Mouse (Mus musculus) limb, embryonic 11.5 days (tissue): Measurements from ENCODE around the gene Phgr1. TPM values are rescaled to one million over a fixed set of nuclear protein-coding genes. Genes with fewer than 3 reads are reported as not detected.
A peak's percentile ranks its signal among the peaks of the same experiment; 100 is the strongest.

Experiments
- ATAC-seq: fragments of 200-750 bp; cut with Nextera tagmentation; 2 replicates; pipeline ENCODE4 v1.8.0; 2017; ENCODE audit warnings: low read depth; ENCODE audit not compliant: insufficient number of reproducible peaks, low FRiP score, low TSS enrichment
- DNase-seq: peaks from one replicate; pipeline ENCODE4 v3.0.0-alpha.2; 2015; ENCODE audit warnings: low spot score
- H3K27ac ChIP-seq: fragments of 300-500 bp; sonication (generic); replicated peaks from 2 replicates; pipeline ENCODE4 v1.5.1; 2014; ENCODE audit warnings: low read depth, mild to moderate bottlenecking, low read length
- H3K27me3 ChIP-seq: fragments of 300-500 bp; sonication (generic); 2 replicates; pipeline ENCODE4 v1.6.1; 2014; ENCODE audit warnings: mild to moderate bottlenecking, low read length, mixed read lengths; ENCODE audit not compliant: control insufficient read depth, insufficient read depth
- H3K36me3 ChIP-seq: fragments of 300-500 bp; sonication (generic); 2 replicates; pipeline ENCODE4 v1.6.1; 2014; ENCODE audit warnings: mild to moderate bottlenecking, low read length, moderate library complexity, mixed read lengths; ENCODE audit not compliant: control insufficient read depth, insufficient read depth
- H3K4me1 ChIP-seq: fragments of 300-500 bp; sonication (generic); 2 replicates; pipeline ENCODE4 v1.6.1; 2014; ENCODE audit warnings: low read length, mixed read lengths; ENCODE audit not compliant: control insufficient read depth, insufficient read depth
- H3K4me2 ChIP-seq: fragments of 300-500 bp; sonication (generic); 2 replicates; pipeline ENCODE4 v1.6.1; 2014; ENCODE audit warnings: low read depth, mild to moderate bottlenecking, moderate library complexity; ENCODE audit not compliant: severe bottlenecking
- H3K4me3 ChIP-seq: fragments of 300-500 bp; sonication (generic); 2 replicates; pipeline ENCODE4 v1.5.1; 2014; ENCODE audit warnings: low read depth, low read length
- H3K9ac ChIP-seq: fragments of 300-500 bp; sonication (generic); 2 replicates; pipeline ENCODE4 v1.6.1; 2014; ENCODE audit warnings: mild to moderate bottlenecking, low read length
- H3K9me3 ChIP-seq: fragments of 300-500 bp; sonication (generic); 2 replicates; pipeline ENCODE4 v1.6.1; 2016; ENCODE audit warnings: low read length; ENCODE audit not compliant: control insufficient read depth
- WGBS: fragments of 180-500 bp; shearing (Covaris S2); extraction: QIAGEN DNeasy Blood & Tissue Kit; methylation state at CpG from one replicate; pipeline ENCODE4 v1.1.7; 2014; 5-methylcytosine and 5-hydroxymethylcytosine counted together
- polyA plus RNA-seq: library from polyadenylated mRNA; unstranded; fragments of >200 nt; fragmentation: Nextera tagmentation; extraction: Ambion mirVana; gene quantifications from 2 replicates; pipeline ENCODE4 v1.2.1, GENCODE M21; 2014

Phgr1 gene
- polyA plus RNA-seq, 1 experiment from 2014 or later = not detected

- no peak overlapping the region for H3K9ac ChIP-seq
Measured at GRCm38 (mm10) chr2:118790551-118791525, 18.3 kb downstream of the Phgr1 start.

GRCm38 (mm10) chr2:118791591-118792258 is 19.2 kb downstream of the Phgr1 start:
- H3K4me2 ChIP-seq = no peak overlapping the region
- H3K9me3 ChIP-seq = no peaks in the 10 kb centered on the region
- H3K9ac ChIP-seq = no peak overlapping the region
- no peaks in the 10 kb centered on the region; the same call in 1 of the 2 replicates for H3K27me3 ChIP-seq
- 94% methylated on average over 26 of the region's 26 CpGs for WGBS
- H3K4me1 ChIP-seq = no peaks in the 10 kb centered on the region
- H3K36me3 ChIP-seq = no peaks in the 10 kb centered on the region
- H3K27ac ChIP-seq = no peak overlapping the region
- DNase-seq (no peak), ATAC-seq (no peak)
- H3K4me3 ChIP-seq = no peak overlapping the region

More at GRCm38 (mm10) chr2:118790551-118791525, 18.3 kb downstream of the Phgr1 start:
- DNase-seq = peak; percentile 76
- 0 out of 2 replicates have a peak overlapping the region, but pooled peaks have one; percentile 5 for H3K4me3 ChIP-seq
- WGBS = 29% methylated on average over 44 of the region's 44 CpGs
- no peaks in the 10 kb centered on the region; the same call in 1 of the 2 replicates for H3K27me3 ChIP-seq
- no peaks in the 10 kb centered on the region for H3K9me3 ChIP-seq
- no peaks in the 10 kb centered on the region for H3K36me3 ChIP-seq
- no peak overlapping the region for H3K27ac ChIP-seq
- no peaks in the 10 kb centered on the region for H3K4me1 ChIP-seq
- no peak for ATAC-seq
- H3K4me2 ChIP-seq = peak overlapping the region; percentile 32

GRCm38 (mm10) chr2:118792259-118792613 is 19.7 kb downstream of the Phgr1 start:
- Histone ChIP-seq H3K9me3 (no peaks in the 10 kb centered on the region), H3K4me3 (no peak overlapping the region), H3K4me2 (no peak overlapping the region), H3K4me1 (no peaks in the 10 kb centered on the region), H3K36me3 (no peaks in the 10 kb centered on the region), H3K27me3 (no peaks in the 10 kb centered on the region; the same call in 1 of the 2 replicates), H3K27ac (no peak overlapping the region), H3K9ac (no peak overlapping the region)
- no peak for ATAC-seq
- WGBS = 79% methylated on average over 4 of the region's 4 CpGs
- no peak for DNase-seq

GRCm38 (mm10) chr2:118793636-118794035 is 21.1 kb downstream of the Phgr1 start:
- no peak for DNase-seq
- H3K27ac ChIP-seq = no peak overlapping the region

GRCm38 (mm10) chr2:118802542-118803118 is 30.1 kb downstream of the Phgr1 start:
- H3K4me1 ChIP-seq = no peaks in the 10 kb centered on the region
- H3K4me3 ChIP-seq = no peak overlapping the region
- WGBS = 64% methylated on average over 4 of the region's 4 CpGs
- no peak overlapping the region for H3K4me2 ChIP-seq
- no peaks in the 10 kb centered on the region for H3K9me3 ChIP-seq
- no peaks in the 10 kb centered on the region for H3K27me3 ChIP-seq
- ATAC-seq = no peak
- no peaks in the 10 kb centered on the region for H3K36me3 ChIP-seq
- H3K9ac ChIP-seq = no peak overlapping the region
- no peak overlapping the region for H3K27ac ChIP-seq
- DNase-seq = no peak

More at GRCm38 (mm10) chr2:118793636-118794035, 21.1 kb downstream of the Phgr1 start:
- H3K36me3 ChIP-seq = no peaks in the 10 kb centered on the region
- H3K9me3 ChIP-seq = no peaks in the 10 kb centered on the region
- no peak overlapping the region for H3K9ac ChIP-seq
- H3K4me1 ChIP-seq = no peaks in the 10 kb centered on the region
- 88% methylated on average over 4 of the region's 4 CpGs for WGBS
- H3K27me3 ChIP-seq = no peaks in the 10 kb centered on the region; the same call in 1 of the 2 replicates
- ATAC-seq = no peak
- H3K4me3 ChIP-seq = no peak overlapping the region
- no peak overlapping the region for H3K4me2 ChIP-seq

- Histone ChIP-seq H3K4me2 (no peak overlapping the region), H3K27ac (no peak overlapping the region), H3K27me3 (no peaks in the 10 kb centered on the region), H3K4me3 (no peak overlapping the region), H3K4me1 (no peaks in the 10 kb centered on the region), H3K9me3 (no peaks in the 10 kb centered on the region), H3K36me3 (no peaks in the 10 kb centered on the region), H3K9ac (no peak overlapping the region)
- 81% methylated on average over 2 of the region's 2 CpGs for WGBS
- DNase-seq = no peak
- ATAC-seq = no peak
Measured at GRCm38 (mm10) chr2:118804474-118804873, 31.9 kb downstream of the Phgr1 start.

- DNase-seq (no peak), ATAC-seq (no peak)
- Histone ChIP-seq H3K9ac (no peak overlapping the region), H3K4me2 (no peak overlapping the region), H3K27ac (no peak overlapping the region), H3K4me3 (no peak overlapping the region), H3K4me1 (no peaks in the 10 kb centered on the region), H3K27me3 (no peaks in the 10 kb centered on the region), H3K9me3 (no peaks in the 10 kb centered on the region), H3K36me3 (no peaks in the 10 kb centered on the region)
- WGBS = 68% methylated on average over 3 of the region's 3 CpGs
Measured at GRCm38 (mm10) chr2:118805137-118805536, 32.6 kb downstream of the Phgr1 start.

- H3K4me1 ChIP-seq = no peaks in the 10 kb centered on the region
- ATAC-seq = no peak
- H3K4me2 ChIP-seq = no peak overlapping the region
- no peak for DNase-seq
- H3K9ac ChIP-seq = no peak overlapping the region
- no peaks in the 10 kb centered on the region for H3K36me3 ChIP-seq
- H3K4me3 ChIP-seq = no peak overlapping the region
- no peaks in the 10 kb centered on the region for H3K27me3 ChIP-seq
- no peaks in the 10 kb centered on the region for H3K9me3 ChIP-seq
- WGBS = 36% methylated on average over 3 of the region's 3 CpGs
- no peak overlapping the region for H3K27ac ChIP-seq
Measured at GRCm38 (mm10) chr2:118805756-118806155, 33.2 kb downstream of the Phgr1 start.
